In genomic region chr2:25157655-25158054, GRCm38 (mm10) we compare ENCODE assay signal across 9 mouse cellular contexts. TPM values are rescaled to one million over a fixed set of nuclear protein-coding genes. Genes with fewer than 3 reads are reported as not detected.
DNase-seq lines count a peak whose midpoint lies in the region; ATAC-seq and TF ChIP-seq lines count a peak whose summit lies in the region.
"Had no signal": no experiment of that assay in that cellular context is flagged by ENCODE, and none has a peak within 500 bp of the region (broad histone marks: within the 10 kb centered on the region; RNA-seq: fewer than 3 reads in every experiment).

No protein-coding gene starts in this region.

- no peak overlapping the region for H3K4me2 ChIP-seq in kidney, postnatal 0 days (ENCODE audit: low read length)
- H3K4me2 ChIP-seq in kidney, embryonic 14.5 days (replicated peaks; ENCODE audit: low read depth, low read length), result no peak overlapping the region
- H3K4me2 ChIP-seq: limb, embryonic 13.5 days had no signal

- no peaks in the 10 kb centered on the region for H3K9me3 ChIP-seq in kidney, postnatal 0 days (replicated peaks; ENCODE audit: low read length)
- H3K9me3 ChIP-seq in kidney, embryonic 14.5 days (ENCODE audit: control insufficient read depth, low read length), result no peaks in the 10 kb centered on the region
- H3K9me3 ChIP-seq: limb, embryonic 13.5 days had no signal

- H3K9ac ChIP-seq in kidney, postnatal 0 days (ENCODE audit: low read depth, low read length), result no peak overlapping the region
- H3K9ac ChIP-seq in kidney, embryonic 14.5 days (ENCODE audit: low read depth, low read length), result no peak overlapping the region
- H3K9ac ChIP-seq: limb, embryonic 13.5 days had no signal

- WGBS in kidney, postnatal 0 days, result 54% methylated on average over 2 of the region's 2 CpGs
- 51% methylated on average over 2 of the region's 2 CpGs for WGBS in kidney, embryonic 14.5 days
- WGBS in cerebellum, adult 2 months, result 49% methylated on average over 2 of the region's 2 CpGs

- no peak for TF ChIP-seq POLR2A in cerebellum, adult 2 months (IDR thresholded peaks at IDR 0.05; ENCODE audit: borderline replicate concordance, insufficient read depth, low read length)

- H3K4me1 ChIP-seq in kidney, postnatal 0 days (replicated peaks; ENCODE audit: insufficient read depth, low read length), result no peaks in the 10 kb centered on the region
- H3K4me1 ChIP-seq in kidney, embryonic 14.5 days (ENCODE audit: control insufficient read depth, insufficient read depth, low read length), result no peaks in the 10 kb centered on the region
- H3K4me1 ChIP-seq in cerebellum, adult 2 months (ENCODE audit: control insufficient read depth, insufficient read depth, low read length), result no peaks in the 10 kb centered on the region

- H3K36me3 ChIP-seq in kidney, postnatal 0 days (ENCODE audit: insufficient read depth, low read length), result no peaks in the 10 kb centered on the region
- H3K36me3 ChIP-seq in kidney, embryonic 14.5 days (ENCODE audit: control insufficient read depth, insufficient read depth, low read length), result no peaks in the 10 kb centered on the region
- H3K36me3 ChIP-seq: limb, embryonic 13.5 days had no signal

- peak; percentile 61 for DNase-seq in kidney, postnatal 0 days (ENCODE audit: low spot score)
- peak; percentile 85 for DNase-seq in CD4-positive, CD25-positive, alpha-beta regulatory T cell, adult 2 months (ENCODE audit: low read depth, low spot score)
- peak; percentile 69 for DNase-seq in MEL-GATA-1-ER (ENCODE audit: extremely low read depth, low read depth)
- DNase-seq in right cerebral cortex, postnatal 4 days, result peak; percentile 58
- no peak for DNase-seq in cerebellum, adult 2 months
- DNase-seq in ovary, postnatal 36 days (ENCODE audit: low spot score), result no peak

- ATAC-seq in kidney, postnatal 0 days (replicated peaks; ENCODE audit: low FRiP score, low read depth), result no peak
- no peak for ATAC-seq in kidney, embryonic 14.5 days (ENCODE audit: low FRiP score, low TSS enrichment)
- peak; percentile 69 for ATAC-seq in inflammation-experienced regulatory T-cells, adult 6 months

- TF ChIP-seq CTCF in kidney, postnatal 0 days (IDR thresholded peaks at IDR 0.05; ENCODE audit: low read depth), result peak; percentile 69
- no peak for TF ChIP-seq CTCF in cerebellum, adult 2 months (IDR thresholded peaks at IDR 0.05; ENCODE audit: borderline replicate concordance, insufficient read depth, low read depth, low read length)

- H3K27ac ChIP-seq in kidney, postnatal 0 days, result no peak overlapping the region
- no peak overlapping the region for H3K27ac ChIP-seq in kidney, embryonic 14.5 days (ENCODE audit: low read depth, low read length)
- H3K27ac ChIP-seq in cerebellum, adult 2 months (ENCODE audit: insufficient read depth, low read length), result no peak overlapping the region
- H3K27ac ChIP-seq: limb, embryonic 13.5 days had no signal

- H3K4me3 ChIP-seq in kidney, postnatal 0 days (replicated peaks; ENCODE audit: low read depth, low read length), result no peak overlapping the region
- no peak overlapping the region for H3K4me3 ChIP-seq in kidney, embryonic 14.5 days (ENCODE audit: low read length)
- H3K4me3 ChIP-seq in cerebellum, adult 2 months (replicated peaks; ENCODE audit: insufficient read depth, low read depth, low read length), result no peak overlapping the region
- H3K4me3 ChIP-seq: limb, embryonic 13.5 days had no signal

- H3K27me3 ChIP-seq in kidney, postnatal 0 days (ENCODE audit: insufficient read depth, low read length), result no peaks in the 10 kb centered on the region
- no peaks in the 10 kb centered on the region for H3K27me3 ChIP-seq in kidney, embryonic 14.5 days (ENCODE audit: control insufficient read depth, insufficient read depth, low read length)
- no peaks in the 10 kb centered on the region for H3K27me3 ChIP-seq in cerebellum, adult 2 months (ENCODE audit: control insufficient read depth, insufficient read depth, low read length)
- H3K27me3 ChIP-seq: limb, embryonic 13.5 days had no signal

RNA-seq across cellular contexts. Expression of gene Nrarp, which starts 22.9 kb away (rescaled TPM):
- polyA plus RNA-seq in kidney, postnatal 0 days (2015; fragmentation: Nextera tagmentation; extraction: Ambion mirVana), result 19.9 and 21.6 TPM in 2 replicates
- 8.7 and 21.0 TPM in 2 replicates for polyA plus RNA-seq in kidney, embryonic 14.5 days (2014; fragmentation: Nextera tagmentation; extraction: Ambion mirVana)
- polyA plus RNA-seq in inflammation-experienced regulatory T-cells, adult 6 months (2017; shearing (Covaris generic)), result 1 to 10 TPM in 1 of 3 experiments, under 1 TPM in 2; 0.54 to 1.2 (median 0.59) TPM
- polyA plus RNA-seq in cerebellum, adult 2 months (2012; rRNA removed), result 7.7 and 9.4 TPM in 2 replicates

RNA-seq across cellular contexts. Expression of gene Tor4a, which starts 39.0 kb away (rescaled TPM):
- polyA plus RNA-seq in kidney, postnatal 0 days (2015; fragmentation: Nextera tagmentation; extraction: Ambion mirVana), result 10.8 and 12.0 TPM in 2 replicates
- polyA plus RNA-seq in kidney, embryonic 14.5 days (2014; fragmentation: Nextera tagmentation; extraction: Ambion mirVana), result 6.8 and 11.3 TPM in 2 replicates
- polyA plus RNA-seq in inflammation-experienced regulatory T-cells, adult 6 months (2017; shearing (Covaris generic)), result 10 to 100 TPM; 55.3 to 73.9 (median 67.2) TPM
- 3.6 and 4.2 TPM in 2 replicates for polyA plus RNA-seq in cerebellum, adult 2 months (2012; rRNA removed)

RNA-seq across cellular contexts. Expression of gene Nelfb, which starts 53.6 kb away (rescaled TPM):
- 74.0 and 82.3 TPM in 2 replicates for polyA plus RNA-seq in kidney, postnatal 0 days (2015; fragmentation: Nextera tagmentation; extraction: Ambion mirVana)
- polyA plus RNA-seq in kidney, embryonic 14.5 days (2014; fragmentation: Nextera tagmentation; extraction: Ambion mirVana), result 72.7 and 101 TPM in 2 replicates
- 10 to 100 TPM; 46.6 to 50.3 (median 47.0) TPM for polyA plus RNA-seq in inflammation-experienced regulatory T-cells, adult 6 months (2017; shearing (Covaris generic))
- polyA plus RNA-seq in cerebellum, adult 2 months (2012; rRNA removed), result 69.4 and 84.5 TPM in 2 replicates

RNA-seq across cellular contexts. Expression of gene Stpg3, which starts 56.8 kb away (rescaled TPM):
- polyA plus RNA-seq in kidney, postnatal 0 days (2015; fragmentation: Nextera tagmentation; extraction: Ambion mirVana), result 0.29 and 0.43 TPM in 2 replicates
- polyA plus RNA-seq in kidney, embryonic 14.5 days (2014; fragmentation: Nextera tagmentation; extraction: Ambion mirVana), result 0.49 and 0.54 TPM in 2 replicates
- polyA plus RNA-seq in inflammation-experienced regulatory T-cells, adult 6 months (2017; shearing (Covaris generic)), result not detected
- polyA plus RNA-seq in cerebellum, adult 2 months (2012; rRNA removed), result not detected in 2 replicates

Comparison
In these comparisons a context has a peak if more than half of its experiments do, and no peak if none do; other contexts are left out.
1. DNase-seq: peak in kidney, postnatal 0 days (single experiment), CD4-positive, CD25-positive, alpha-beta regulatory T cell, adult 2 months (single experiment), MEL-GATA-1-ER (single experiment) and right cerebral cortex, postnatal 4 days (single experiment); none in cerebellum, adult 2 months (0 of 2) and ovary, postnatal 36 days (single experiment).